Mouse (Mus musculus) urinary bladder, postnatal 36 days (tissue): Measurements from ENCODE around the gene Olfr826.
"Not testable (repeated sequence)": the region's sequence is repeated elsewhere in the genome, so short reads cannot be mapped to it uniquely, and the experiment has no call there.

Source experiments
- DNase-seq, 2 experiments: peaks; one replicate each; pipeline ENCODE4 v3.0.0; 2022; ENCODE audit warnings: low spot score in 2 of 2, mixed read lengths in 1 of 2

The Olfr826 gene

DNA sequence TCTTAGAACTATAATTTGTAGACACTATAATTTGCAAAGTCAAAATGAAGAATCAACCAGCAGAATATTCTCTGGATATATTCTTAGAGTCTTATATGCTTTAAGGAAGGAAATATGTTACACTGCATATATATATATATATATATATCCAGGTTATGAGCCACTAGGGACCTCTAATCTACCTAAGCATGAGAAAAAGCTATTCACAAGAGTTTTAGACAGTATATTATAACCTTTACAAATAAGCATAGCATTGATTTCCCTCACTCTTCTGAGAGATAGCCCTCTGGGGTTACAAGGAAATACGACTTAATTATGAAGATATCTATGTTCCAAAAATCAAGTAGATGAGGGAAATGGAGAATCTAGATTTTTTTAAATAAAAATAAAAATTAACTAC, at the start of gene Olfr826:
TSS of gene Olfr826 (minus strand) at position 101 of the 400 bp plus-strand sequence.
- no peak for DNase-seq

DNA sequence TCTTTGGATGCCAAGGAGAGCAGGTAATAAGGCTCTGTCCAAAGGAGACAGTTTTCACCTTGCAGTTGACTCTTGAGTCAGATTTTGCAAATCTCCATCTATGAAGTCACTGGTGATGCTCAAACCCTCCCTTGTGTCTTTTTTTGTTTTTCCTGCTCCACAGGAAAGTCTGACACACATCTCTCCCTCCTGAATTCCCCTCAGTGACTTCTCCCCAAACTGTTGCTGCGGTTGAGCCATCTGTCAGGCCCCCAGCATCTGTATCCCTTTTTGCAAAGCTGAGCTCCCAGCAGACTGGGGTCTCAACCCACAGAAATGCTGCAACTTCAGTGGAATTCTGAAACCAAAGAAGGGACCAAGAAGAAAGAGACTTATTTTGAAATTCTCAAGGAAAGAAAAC, 48.1 kb upstream of the Olfr826 start:
- DNase-seq: no peak

DNA sequence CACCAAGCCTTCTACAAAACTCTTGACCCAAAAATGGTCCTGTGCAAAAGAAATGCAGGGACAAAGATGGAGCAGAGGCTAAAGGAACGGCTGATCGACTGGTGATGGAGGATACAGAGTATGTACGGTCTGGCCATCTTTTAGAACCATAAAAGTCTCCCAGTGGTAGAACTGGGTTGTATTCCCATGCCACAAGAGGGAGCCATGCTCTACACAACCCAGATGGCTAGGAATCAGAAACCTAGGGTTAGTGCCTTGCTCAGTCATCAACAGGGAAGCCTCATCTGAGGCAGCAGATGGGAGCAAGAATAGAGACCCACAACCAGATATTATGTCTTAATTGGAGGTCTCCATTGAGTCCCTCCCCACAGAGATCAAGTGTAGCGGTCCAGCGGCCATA, 45.6 kb upstream of the Olfr826 start:
- no peak for DNase-seq

DNA sequence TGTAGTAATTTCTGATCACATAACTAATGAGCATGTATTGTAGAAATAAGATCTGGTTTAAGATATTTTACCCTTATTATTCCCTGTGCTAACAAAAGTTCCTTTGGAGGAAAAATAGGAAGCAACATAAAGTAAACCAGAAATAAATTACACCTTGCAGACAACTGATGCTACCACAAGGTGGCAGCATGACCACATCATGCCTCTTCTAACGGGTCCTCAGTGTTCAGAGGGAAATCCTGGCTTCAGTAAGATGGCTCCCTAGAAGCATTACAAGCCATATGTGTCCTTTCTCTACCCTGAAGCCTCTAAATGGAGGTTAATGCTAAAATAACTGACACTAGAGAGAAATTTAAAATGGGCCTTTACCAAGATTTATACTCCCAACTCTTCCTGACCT, 44.3 kb upstream of the Olfr826 start:
- peak in 1 of 2 experiments; percentile 9 for DNase-seq

DNA sequence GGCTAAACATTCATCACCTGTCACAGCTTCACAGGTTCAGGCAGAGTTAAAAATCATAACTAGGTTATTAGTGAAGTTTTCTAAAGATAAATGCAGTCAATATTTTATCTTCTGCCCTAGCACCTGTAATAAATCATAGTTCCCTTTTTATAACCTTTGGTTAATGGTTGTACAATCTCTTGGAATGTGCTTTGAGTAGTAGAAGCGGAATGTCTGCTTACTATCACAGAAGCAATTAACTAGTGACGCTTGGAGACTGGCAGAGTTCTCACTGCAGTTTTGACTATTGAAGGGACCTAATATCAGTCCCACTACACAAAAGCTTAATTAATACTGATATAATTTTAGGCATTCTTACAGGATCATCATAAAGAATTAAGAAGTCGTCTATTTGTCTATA, 41.0 kb upstream of the Olfr826 start:
- DNase-seq: no peak

DNA sequence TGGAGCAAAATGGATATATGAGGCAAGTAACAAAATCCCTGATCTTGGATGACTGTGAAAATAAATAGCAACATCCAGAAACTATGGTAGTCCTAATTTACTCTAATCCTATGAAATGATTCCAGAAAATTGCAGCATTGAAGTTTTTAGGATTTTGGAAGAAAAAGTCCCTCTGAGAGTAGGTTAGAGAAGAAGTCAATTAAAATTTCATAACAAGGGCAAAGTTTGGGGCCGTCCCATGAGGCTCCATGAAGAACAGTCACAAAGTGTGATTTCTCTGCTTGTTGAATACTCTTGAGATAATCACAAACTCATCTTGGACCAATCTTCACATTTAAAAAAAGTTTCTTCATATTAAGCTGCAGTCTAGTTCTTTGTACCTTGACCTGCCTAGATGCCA, 30.3 kb upstream of the Olfr826 start, which contains the start of gene Olfr827:
TSS of gene Olfr827 (minus strand) at position 101 of the 400 bp plus-strand sequence.
- DNase-seq: no peak

DNA sequence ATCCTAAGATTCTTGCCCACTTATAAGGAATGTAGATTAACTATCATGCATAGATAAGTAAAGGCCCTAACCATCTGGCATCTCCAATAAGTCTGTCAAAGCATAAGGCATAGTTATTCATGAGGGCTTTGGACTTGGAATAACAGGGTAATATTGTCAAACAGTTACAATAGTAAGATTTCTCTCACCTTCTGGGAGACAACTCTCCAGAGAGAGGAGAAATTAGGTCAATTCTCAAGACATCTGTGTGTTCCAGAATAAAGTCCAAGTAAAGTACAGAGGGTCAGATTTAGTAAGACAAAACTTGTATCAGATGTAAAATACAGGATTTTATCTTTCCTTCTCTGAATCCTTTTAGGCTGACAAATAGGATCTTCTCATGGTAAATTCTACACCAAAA, 17.3 kb downstream of the Olfr826 start, which contains the start of gene Olfr825:
TSS of gene Olfr825 (minus strand) at position 101 of the 400 bp plus-strand sequence.
- DNase-seq: no peak

DNA sequence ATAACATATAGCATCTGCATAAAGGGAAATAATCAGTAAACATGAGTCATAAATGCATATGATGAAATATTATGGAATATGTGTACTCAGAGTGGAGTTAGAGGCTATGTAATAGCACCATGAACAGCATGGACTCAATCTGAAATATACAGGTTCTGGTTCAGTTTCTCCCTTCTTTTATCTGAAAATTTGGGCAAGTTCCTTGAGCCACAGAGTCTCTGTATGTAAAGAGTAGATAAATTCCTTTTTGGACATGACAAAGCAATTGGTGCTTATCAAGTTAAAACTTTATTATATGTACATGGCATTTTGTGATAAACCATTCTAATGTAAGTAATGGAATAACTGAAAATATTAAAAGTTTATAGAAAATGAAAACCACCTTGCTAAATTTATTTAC, 18.8 kb downstream of the Olfr826 start:
- no peak for DNase-seq

DNA sequence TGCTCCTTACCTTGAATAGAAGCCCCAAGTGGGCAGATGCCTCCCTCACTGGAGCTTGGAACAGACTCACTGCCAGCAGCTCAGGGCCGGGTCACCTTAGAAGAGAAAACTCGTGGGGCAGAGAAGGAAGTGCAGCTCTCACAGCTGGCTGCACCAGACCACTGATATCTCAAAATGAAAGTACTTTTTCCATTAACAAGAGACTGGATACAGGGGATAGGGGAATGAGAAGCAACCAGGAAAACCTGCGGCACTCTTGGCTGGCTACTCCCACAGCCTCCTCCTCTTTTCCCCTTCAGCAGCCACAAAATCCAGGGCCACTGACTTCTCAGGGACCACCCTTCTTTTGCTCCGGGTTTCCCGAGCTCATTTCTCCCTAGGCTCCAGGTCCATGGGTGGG, 39.9 kb downstream of the Olfr826 start:
- DNase-seq: no peak

DNA sequence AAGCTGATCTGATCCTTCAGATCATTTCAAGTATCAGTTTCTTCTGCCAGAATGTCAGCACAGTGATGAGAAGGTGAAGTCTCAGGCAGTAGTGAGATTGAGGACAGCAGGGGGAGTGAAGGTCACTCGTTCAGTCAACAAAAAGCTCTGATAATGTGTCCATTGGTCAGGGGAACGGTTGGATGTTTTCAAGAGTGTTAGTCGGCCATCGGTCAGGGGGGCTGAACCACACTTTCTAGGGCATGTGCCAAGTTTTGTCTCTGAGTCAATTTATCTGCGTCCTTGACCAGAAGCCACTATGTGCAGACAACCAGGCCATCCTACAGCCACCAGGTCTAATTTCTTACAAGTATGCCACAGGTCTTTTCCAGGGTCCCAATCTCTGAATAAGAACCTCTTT, 41.5 kb downstream of the Olfr826 start:
- DNase-seq: not testable (repeated sequence)

DNA sequence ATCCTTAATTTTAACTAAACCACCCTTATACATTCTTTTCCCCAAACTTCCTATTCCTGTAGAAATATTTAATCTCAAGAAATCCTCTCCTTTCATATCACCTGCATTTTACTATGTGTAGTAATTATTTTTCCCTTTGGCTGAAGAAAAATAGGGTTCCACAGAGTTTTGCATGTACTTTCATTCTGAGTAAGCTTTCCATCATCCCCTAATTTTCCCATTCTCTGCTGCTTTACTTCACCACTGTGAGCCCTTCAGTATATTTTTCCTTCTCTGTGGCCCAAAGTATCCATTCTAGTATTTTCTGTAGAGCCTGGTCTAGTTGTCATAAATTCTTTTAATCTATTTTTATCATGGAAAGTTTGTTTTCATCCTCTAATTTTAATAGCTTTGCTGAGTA, 49.2 kb downstream of the Olfr826 start:
- no peak for DNase-seq

DNA sequence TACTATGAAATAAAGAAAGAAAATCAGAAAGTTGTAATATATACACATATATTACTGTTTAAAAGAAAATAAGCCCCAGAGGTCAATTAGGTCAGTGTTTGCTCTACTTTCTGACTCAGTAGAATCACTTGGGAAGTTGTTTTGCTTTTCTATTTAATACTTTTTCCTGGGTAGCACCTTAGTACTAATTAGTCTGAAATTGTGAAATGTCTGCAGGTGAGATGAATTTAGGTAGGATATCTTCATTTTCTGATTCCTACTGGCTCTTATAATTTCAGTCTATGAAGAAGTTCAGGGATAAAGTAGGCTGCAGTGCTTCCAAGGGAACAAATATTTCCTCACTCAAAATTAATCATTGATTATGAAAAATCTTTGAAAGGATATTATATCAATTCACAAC, 54.1 kb downstream of the Olfr826 start, which contains the start of gene Olfr824:
TSS of gene Olfr824 (minus strand) at position 101 of the 400 bp plus-strand sequence.
- not testable (repeated sequence) for DNase-seq
